Mouse (Mus musculus): ENCODE measurements at regions not wholly inside any gene's neighbourhood (a gene's known extent, or its start where the extent isn't known, plus 50 kb on each side); places are given as distances from the start of the nearest gene placed in this dataset.

DNA sequence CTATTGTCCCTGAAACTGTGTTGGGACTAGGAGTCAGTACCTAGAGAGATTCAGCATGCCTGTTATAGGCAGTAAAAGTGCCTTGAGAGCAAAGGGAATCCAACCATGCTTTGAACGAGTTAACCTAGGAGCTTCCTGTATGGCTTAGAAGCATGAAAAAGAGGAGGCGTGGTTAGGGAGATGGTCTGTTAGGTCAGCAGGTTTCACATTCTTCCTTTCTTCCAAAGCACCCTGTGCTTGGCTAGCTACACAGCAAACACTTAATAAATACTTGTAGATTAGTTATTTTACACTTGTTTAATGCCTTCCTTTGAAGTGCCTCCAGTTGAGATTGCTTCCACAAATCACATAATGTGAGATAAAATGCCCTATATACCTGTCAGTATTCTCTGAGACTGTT is 284.9 kb upstream of the Adgra3 start:
- no peaks in the 10 kb centered on the region for H3K4me1 ChIP-seq (replicated peaks; ENCODE audit: insufficient read depth, low read length)
- H3K9me3 ChIP-seq (replicated peaks; ENCODE audit: low read length), result no peaks in the 10 kb centered on the region
- DNase-seq (ENCODE audit: low spot score), result no peak
- no peak for ATAC-seq (replicated peaks; ENCODE audit: low FRiP score, low read depth)
- no peak overlapping the region for H3K9ac ChIP-seq (ENCODE audit: low read depth, low read length)
- no peaks in the 10 kb centered on the region for H3K36me3 ChIP-seq (ENCODE audit: insufficient read depth, low read length)
- no peak overlapping the region for H3K27ac ChIP-seq
- no peak for TF ChIP-seq CTCF (IDR thresholded peaks at IDR 0.05; ENCODE audit: low read depth)
- no peak overlapping the region for H3K4me2 ChIP-seq (ENCODE audit: low read length)
- 57% methylated on average over 2 of the region's 2 CpGs for WGBS
- H3K27me3 ChIP-seq (ENCODE audit: insufficient read depth, low read length), result no peaks in the 10 kb centered on the region
- H3K4me3 ChIP-seq (replicated peaks; ENCODE audit: low read depth, low read length), result no peak overlapping the region

DNA sequence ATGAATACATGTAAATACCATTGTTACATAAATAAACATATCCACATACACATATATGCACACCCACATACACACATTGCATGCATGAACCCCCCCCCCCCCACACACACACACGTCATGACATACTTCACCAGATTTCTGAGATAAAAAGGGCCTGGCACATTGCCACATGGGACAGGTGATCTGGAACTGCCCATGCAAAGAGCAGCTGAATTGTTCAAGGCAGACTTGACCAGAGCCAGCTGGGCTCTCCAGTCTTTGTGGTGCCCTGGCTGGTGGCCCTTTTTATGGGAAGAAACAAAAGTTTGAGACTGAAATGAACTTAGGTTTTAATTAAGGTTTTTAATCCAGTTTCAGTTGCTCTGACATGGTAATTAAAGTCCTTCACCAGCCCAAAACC is 250.7 kb upstream of the Adgra3 start:
- no peaks in the 10 kb centered on the region for H3K4me1 ChIP-seq (replicated peaks; ENCODE audit: insufficient read depth, low read length)
- ATAC-seq (replicated peaks; ENCODE audit: low FRiP score, low read depth), result no peak
- no peak overlapping the region for H3K4me2 ChIP-seq (ENCODE audit: low read length)
- H3K27ac ChIP-seq, result no peak overlapping the region
- TF ChIP-seq CTCF (IDR thresholded peaks at IDR 0.05; ENCODE audit: low read depth), result no peak
- H3K36me3 ChIP-seq (ENCODE audit: insufficient read depth, low read length), result no peaks in the 10 kb centered on the region
- WGBS, result 39% methylated on average over 1 of the region's 1 CpGs
- H3K9me3 ChIP-seq (replicated peaks; ENCODE audit: low read length), result no peaks in the 10 kb centered on the region
- no peak for DNase-seq (ENCODE audit: low spot score)
- no peak overlapping the region for H3K4me3 ChIP-seq (replicated peaks; ENCODE audit: low read depth, low read length)
- no peaks in the 10 kb centered on the region for H3K27me3 ChIP-seq (ENCODE audit: insufficient read depth, low read length)
- no peak overlapping the region for H3K9ac ChIP-seq (ENCODE audit: low read depth, low read length)

DNA sequence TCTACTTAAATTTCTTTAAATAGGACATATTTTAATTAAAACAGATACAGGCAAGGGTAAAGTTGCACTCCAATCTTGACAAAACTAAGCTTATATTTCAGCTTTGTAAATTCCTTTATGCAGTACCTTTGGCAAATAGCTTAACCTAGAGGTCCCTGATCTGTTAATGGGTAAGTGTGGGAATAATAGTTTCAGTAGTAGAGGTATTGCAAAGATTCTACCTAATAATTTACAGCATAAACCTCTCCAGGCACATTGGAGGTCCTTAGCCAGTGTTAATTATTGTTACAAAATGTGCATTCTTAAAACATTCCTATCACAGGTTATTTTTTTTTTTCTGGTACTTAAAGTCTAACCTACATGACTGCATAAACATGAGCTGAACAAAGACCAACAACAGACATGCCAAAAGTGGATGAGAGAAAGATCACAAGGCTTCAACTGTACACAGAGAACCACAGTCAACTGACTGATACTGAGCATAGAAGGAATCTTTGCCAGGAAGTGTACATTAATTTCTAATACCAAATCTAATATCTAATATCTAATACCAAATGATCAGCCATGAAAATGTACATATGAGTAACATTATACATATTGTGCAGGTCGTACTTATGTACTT is 245.2 kb upstream of the Adgra3 start:
- no peaks in the 10 kb centered on the region for H3K9me3 ChIP-seq (replicated peaks; ENCODE audit: low read length)
- peak; percentile 43; the same call in 1 of the 2 replicates for ATAC-seq (replicated peaks; ENCODE audit: low FRiP score, low read depth)
- no peak overlapping the region for H3K4me2 ChIP-seq (ENCODE audit: low read length)

DNA sequence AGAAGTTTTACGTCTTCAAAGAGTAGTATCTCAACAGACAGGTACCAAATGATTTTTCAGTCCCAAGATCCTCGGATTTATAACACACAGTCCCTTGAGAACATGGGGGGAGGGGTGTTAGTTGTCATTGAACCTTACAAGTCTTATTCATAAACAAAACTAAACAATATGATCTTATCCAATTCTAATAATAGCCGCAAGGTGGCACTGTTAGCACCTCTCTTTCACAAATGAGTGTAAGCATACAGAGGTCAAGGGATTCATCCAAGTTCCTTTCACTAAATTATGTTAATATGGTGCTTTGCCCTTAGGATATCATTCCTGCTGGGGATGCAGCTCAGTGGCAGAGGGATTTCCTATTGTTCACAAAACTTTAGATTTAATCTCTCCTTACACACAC is 235.0 kb upstream of the Adgra3 start:
- H3K4me3 ChIP-seq (replicated peaks; ENCODE audit: low read depth, low read length), result no peak overlapping the region
- WGBS, result 63% methylated on average over 3 of the region's 3 CpGs
- no peak overlapping the region for H3K27ac ChIP-seq
- no peaks in the 10 kb centered on the region for H3K36me3 ChIP-seq (ENCODE audit: insufficient read depth, low read length)
- no peaks in the 10 kb centered on the region for H3K27me3 ChIP-seq (ENCODE audit: insufficient read depth, low read length)
- H3K4me1 ChIP-seq (replicated peaks; ENCODE audit: insufficient read depth, low read length), result no peaks in the 10 kb centered on the region
- TF ChIP-seq CTCF (IDR thresholded peaks at IDR 0.05; ENCODE audit: low read depth), result peak; percentile 52; the same call in 1 of the 2 replicates
- H3K9ac ChIP-seq (ENCODE audit: low read depth, low read length), result no peak overlapping the region
- peak; percentile 18 for DNase-seq (ENCODE audit: low spot score)
- no peak for ATAC-seq (replicated peaks; ENCODE audit: low FRiP score, low read depth)
- H3K4me2 ChIP-seq (ENCODE audit: low read length), result no peak overlapping the region
- H3K9me3 ChIP-seq (replicated peaks; ENCODE audit: low read length), result no peaks in the 10 kb centered on the region

More for the DNA sequence above, 245.2 kb upstream of the Adgra3 start:
- no peak overlapping the region for H3K27ac ChIP-seq
- H3K4me3 ChIP-seq (replicated peaks; ENCODE audit: low read depth, low read length), result no peak overlapping the region
- DNase-seq (ENCODE audit: low spot score), result peak; percentile 19
- H3K4me1 ChIP-seq (replicated peaks; ENCODE audit: insufficient read depth, low read length), result no peaks in the 10 kb centered on the region
- H3K27me3 ChIP-seq (ENCODE audit: insufficient read depth, low read length), result no peaks in the 10 kb centered on the region
- TF ChIP-seq CTCF (IDR thresholded peaks at IDR 0.05; ENCODE audit: low read depth), result no peak
- no peak overlapping the region for H3K9ac ChIP-seq (ENCODE audit: low read depth, low read length)
- WGBS, result 79% methylated on average over 1 of the region's 1 CpGs
- H3K36me3 ChIP-seq (ENCODE audit: insufficient read depth, low read length), result no peaks in the 10 kb centered on the region

DNA sequence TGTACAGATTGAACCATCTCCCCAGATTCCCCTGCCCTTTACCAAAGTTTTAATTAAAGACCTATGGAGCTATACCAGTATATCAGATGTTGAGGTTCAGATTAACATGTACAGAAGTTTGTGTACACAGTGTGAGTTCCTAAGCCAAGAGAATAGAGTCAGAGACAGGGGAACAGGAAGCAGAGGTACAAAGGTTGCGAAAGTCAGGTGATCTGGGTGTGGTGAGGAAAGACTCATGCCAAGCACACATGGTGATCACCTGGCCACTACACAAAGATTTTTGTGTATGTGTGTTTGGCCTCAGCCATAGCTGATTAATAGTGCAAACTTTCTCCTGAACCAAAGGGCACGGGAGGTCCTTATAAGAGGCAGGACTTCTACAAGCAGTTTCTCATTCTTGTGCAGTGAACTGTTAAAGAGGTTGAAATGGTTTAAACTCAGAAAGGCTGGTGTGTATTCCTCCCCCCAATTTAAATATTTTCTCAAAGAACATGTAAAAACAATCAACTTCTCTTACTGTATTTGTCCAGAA is 232.1 kb upstream of the Adgra3 start:
- Histone ChIP-seq H3K4me1 (replicated peaks; ENCODE audit: insufficient read depth, low read length) (no peaks in the 10 kb centered on the region), H3K27ac (peak overlapping the region; percentile 40; the same call in 1 of the 2 replicates), H3K27me3 (ENCODE audit: insufficient read depth, low read length) (no peaks in the 10 kb centered on the region), H3K9me3 (replicated peaks; ENCODE audit: low read length) (no peaks in the 10 kb centered on the region), H3K9ac (ENCODE audit: low read depth, low read length) (no peak overlapping the region), H3K36me3 (ENCODE audit: insufficient read depth, low read length) (no peaks in the 10 kb centered on the region), H3K4me3 (replicated peaks; ENCODE audit: low read depth, low read length) (no peak overlapping the region), H3K4me2 (ENCODE audit: low read length) (no peak overlapping the region)
- DNase-seq (ENCODE audit: low spot score) (peak; percentile 10), ATAC-seq (replicated peaks; ENCODE audit: low FRiP score, low read depth) (peak; percentile 43; the same call in 1 of the 2 replicates)
- TF ChIP-seq CTCF (IDR thresholded peaks at IDR 0.05; ENCODE audit: low read depth), result no peak
- WGBS, result 58% methylated on average over 2 of the region's 2 CpGs

DNA sequence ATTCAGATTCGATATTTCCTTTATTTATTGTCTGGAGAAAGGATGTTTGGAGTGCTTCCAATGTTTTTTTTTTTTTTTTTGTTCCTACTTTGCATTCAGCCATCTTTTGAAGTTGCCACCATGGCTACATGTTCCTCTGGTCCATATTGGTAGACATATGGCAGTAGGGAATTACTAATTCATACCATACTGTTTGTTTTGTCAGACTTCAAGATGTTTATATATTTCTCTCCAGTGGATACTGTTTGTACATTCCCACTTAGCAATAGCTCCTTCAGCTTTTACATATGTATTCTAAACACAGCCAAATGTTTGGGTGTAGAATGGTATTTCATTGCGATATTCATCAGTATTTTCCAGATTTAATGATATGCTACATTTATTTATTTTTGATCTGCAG is 201.6 kb upstream of the Adgra3 start:
- no peak for TF ChIP-seq CTCF (IDR thresholded peaks at IDR 0.05; ENCODE audit: low read depth)
- H3K4me1 ChIP-seq (replicated peaks; ENCODE audit: insufficient read depth, low read length), result no peaks in the 10 kb centered on the region
- 83% methylated on average over 2 of the region's 2 CpGs for WGBS
- no peaks in the 10 kb centered on the region for H3K36me3 ChIP-seq (ENCODE audit: insufficient read depth, low read length)
- H3K4me3 ChIP-seq (replicated peaks; ENCODE audit: low read depth, low read length), result no peak overlapping the region
- H3K27ac ChIP-seq, result no peak overlapping the region
- DNase-seq (ENCODE audit: low spot score), result no peak
- no peaks in the 10 kb centered on the region for H3K27me3 ChIP-seq (ENCODE audit: insufficient read depth, low read length)
- no peak overlapping the region for H3K4me2 ChIP-seq (ENCODE audit: low read length)
- H3K9ac ChIP-seq (ENCODE audit: low read depth, low read length), result no peak overlapping the region
- H3K9me3 ChIP-seq (replicated peaks; ENCODE audit: low read length), result no peaks in the 10 kb centered on the region
- ATAC-seq (replicated peaks; ENCODE audit: low FRiP score, low read depth), result no peak
